Comparison of ENCODE assay signal across 10 mouse cellular contexts in genomic region chr8:120371725-120372457, GRCm38 (mm10).
DNase-seq lines count a peak whose midpoint lies in the region; ATAC-seq and TF ChIP-seq lines count a peak whose summit lies in the region.
"Had no signal": no experiment of that assay in that cellular context is flagged by ENCODE, and none has a peak within 500 bp of the region (broad histone marks: within the 10 kb centered on the region; RNA-seq: fewer than 3 reads in every experiment).

No protein-coding gene starts in this region.

- no peak overlapping the region for H3K4me3 ChIP-seq in forebrain, embryonic 12.5 days (replicated peaks)
- H3K4me3 ChIP-seq in forebrain, embryonic 16.5 days (replicated peaks; ENCODE audit: low read length): no peak overlapping the region
- no peak overlapping the region for H3K4me3 ChIP-seq in spleen, adult 2 months (ENCODE audit: extremely low read depth, insufficient read depth, insufficient read length)
- H3K4me3 ChIP-seq: limb, embryonic 15.5 days had no signal

- no peaks in the 10 kb centered on the region for H3K36me3 ChIP-seq in forebrain, embryonic 12.5 days (replicated peaks)
- H3K36me3 ChIP-seq in forebrain, embryonic 16.5 days (ENCODE audit: control insufficient read depth, insufficient read depth): no peaks in the 10 kb centered on the region
- no peaks in the 10 kb centered on the region for H3K36me3 ChIP-seq in spleen, adult 2 months (ENCODE audit: control insufficient read depth, insufficient read depth, low read length)
- H3K36me3 ChIP-seq: limb, embryonic 15.5 days had no signal

- 77% methylated on average over 8 of the region's 8 CpGs for WGBS in forebrain, embryonic 12.5 days
- WGBS in forebrain, embryonic 16.5 days: 88% methylated on average over 8 of the region's 8 CpGs
- 64% methylated on average over 8 of the region's 8 CpGs for WGBS in spleen, adult 2 months

- DNase-seq in left cerebral cortex, postnatal 25 days (ENCODE audit: low spot score in 2 of 2): peak; percentile 27 to 83
- DNase-seq in left cerebral cortex, postnatal 10 days (ENCODE audit: extremely low spot score in 1 of 2, low spot score in 2 of 2): no peak
- no peak for DNase-seq in spleen, adult 2 months (ENCODE audit: low read depth in 1 of 2, low spot score in 2 of 2)
- no peak for DNase-seq in testis, postnatal 10 days (ENCODE audit: low spot score)
- no peak for DNase-seq in gastrocnemius, postnatal 36 days
- DNase-seq: embryo, embryonic 11 days had no signal

- intact Hi-C loops in left cerebral cortex, postnatal 25 days (cut with DNase I): no loop called here
- intact Hi-C loops in left cerebral cortex, postnatal 10 days (cut with DNase I): no loop called here
- intact Hi-C loops in gastrocnemius, postnatal 36 days (cut with DNase I): no loop called here

- H3K27me3 ChIP-seq in forebrain, embryonic 12.5 days: peaks cover 17% of the 10 kb centered on the region; the same call in 1 of the 2 replicates
- no peaks in the 10 kb centered on the region for H3K27me3 ChIP-seq in forebrain, embryonic 16.5 days (replicated peaks; ENCODE audit: control insufficient read depth, insufficient read depth, low read length)
- no peaks in the 10 kb centered on the region for H3K27me3 ChIP-seq in spleen, adult 2 months (ENCODE audit: control insufficient read depth, insufficient read depth, low read length)
- H3K27me3 ChIP-seq: limb, embryonic 15.5 days had no signal

- peak overlapping the region; percentile 43; the same call in 1 of the 2 replicates for H3K27ac ChIP-seq in forebrain, embryonic 12.5 days
- no peak overlapping the region for H3K27ac ChIP-seq in forebrain, embryonic 16.5 days (ENCODE audit: low read length)
- H3K27ac ChIP-seq in spleen, adult 2 months (ENCODE audit: insufficient read depth, low read length): peak overlapping the region; percentile 26; the same call in 1 of the 2 replicates
- H3K27ac ChIP-seq: limb, embryonic 15.5 days had no signal

- H3K9ac ChIP-seq in forebrain, embryonic 12.5 days: no peak overlapping the region
- no peak overlapping the region for H3K9ac ChIP-seq in forebrain, embryonic 16.5 days (replicated peaks; ENCODE audit: low read depth, low read length)
- H3K9ac ChIP-seq: limb, embryonic 15.5 days had no signal

- ATAC-seq in forebrain, embryonic 12.5 days (ENCODE audit: low FRiP score): no peak
- no peak for ATAC-seq in forebrain, embryonic 16.5 days
- ATAC-seq in erythroid progenitor cell, adult 5-6 weeks (replicated peaks; ENCODE audit: low FRiP score, poor library complexity, severe bottlenecking): peak; percentile 56

- H3K4me2 ChIP-seq in forebrain, embryonic 12.5 days: no peak overlapping the region
- H3K4me2 ChIP-seq in forebrain, embryonic 16.5 days (ENCODE audit: low read length): no peak overlapping the region
- H3K4me2 ChIP-seq: limb, embryonic 15.5 days had no signal

- peaks cover 68% of the 10 kb centered on the region for H3K4me1 ChIP-seq in forebrain, embryonic 12.5 days
- peaks cover 34% of the 10 kb centered on the region for H3K4me1 ChIP-seq in forebrain, embryonic 16.5 days (replicated peaks; ENCODE audit: control insufficient read depth, insufficient read depth, low read length)
- H3K4me1 ChIP-seq in spleen, adult 2 months (ENCODE audit: control insufficient read depth, insufficient read depth, insufficient read length): peaks cover 7% of the 10 kb centered on the region

- no peak for TF ChIP-seq CTCF in spleen, adult 2 months (IDR thresholded peaks at IDR 0.05; ENCODE audit: extremely low read depth, insufficient read depth, insufficient read length, insufficient replicate concordance)

- H3K9me3 ChIP-seq in forebrain, embryonic 12.5 days: no peaks in the 10 kb centered on the region
- H3K9me3 ChIP-seq in forebrain, embryonic 16.5 days (ENCODE audit: control insufficient read depth, low read length): no peaks in the 10 kb centered on the region
- H3K9me3 ChIP-seq: limb, embryonic 15.5 days had no signal

- TF ChIP-seq POLR2A in spleen, adult 2 months (IDR thresholded peaks at IDR 0.05; ENCODE audit: low read depth, low read length): no peak

Comparison
In these comparisons a context has a peak if more than half of its experiments do, and no peak if none do; other contexts are left out.
1. DNase-seq: peak in left cerebral cortex, postnatal 25 days (2 of 2); none in left cerebral cortex, postnatal 10 days (0 of 2), spleen, adult 2 months (0 of 2), testis, postnatal 10 days (single experiment) and gastrocnemius, postnatal 36 days (0 of 2).